Mouse (Mus musculus) kidney, embryonic 15.5 days (tissue): ENCODE results near the gene Usp28. TPM values are rescaled to one million over a fixed set of nuclear protein-coding genes. Genes with fewer than 3 reads are reported as not detected.
A peak's percentile ranks its signal among the peaks of the same experiment; 100 is the strongest.

Experiments
- ATAC-seq: fragments of 200-750 bp; cut with Nextera tagmentation; replicated peaks from 2 replicates; pipeline ENCODE4 v1.8.0; 2017; ENCODE audit warnings: moderate TSS enrichment; ENCODE audit not compliant: low FRiP score
- H3K27ac ChIP-seq: fragments of 300-500 bp; sonication (generic); 2 replicates; pipeline ENCODE4 v1.5.1; 2015; ENCODE audit warnings: mild to moderate bottlenecking, inconsistent platforms
- H3K27me3 ChIP-seq: fragments of 300-500 bp; sonication (generic); 2 replicates; pipeline ENCODE4 v1.6.1; 2015; ENCODE audit warnings: inconsistent platforms
- H3K36me3 ChIP-seq: fragments of 300-500 bp; sonication (generic); 2 replicates; pipeline ENCODE4 v1.6.1; 2015; ENCODE audit warnings: inconsistent platforms
- H3K4me1 ChIP-seq: fragments of 300-500 bp; sonication (generic); 2 replicates; pipeline ENCODE4 v1.6.1; 2015; ENCODE audit warnings: inconsistent platforms
- H3K4me2 ChIP-seq: fragments of 300-500 bp; sonication (generic); 2 replicates; pipeline ENCODE4 v1.6.1; 2015; ENCODE audit warnings: moderate library complexity, mild to moderate bottlenecking, inconsistent platforms
- H3K4me3 ChIP-seq: fragments of 300-500 bp; sonication (generic); replicated peaks from 2 replicates; pipeline ENCODE4 v1.5.1; 2015; ENCODE audit warnings: mild to moderate bottlenecking, inconsistent platforms
- H3K9ac ChIP-seq: fragments of 300-500 bp; sonication (generic); 2 replicates; pipeline ENCODE4 v1.6.1; 2015; ENCODE audit warnings: mild to moderate bottlenecking, inconsistent platforms
- H3K9me3 ChIP-seq: fragments of 300-500 bp; sonication (generic); replicated peaks from 2 replicates; pipeline ENCODE4 v1.6.1; 2016; ENCODE audit warnings: inconsistent platforms
- WGBS: fragments of 180-500 bp; shearing (Covaris S2); methylation state at CpG from one replicate; pipeline ENCODE4 v1.1.7; 2015; ENCODE audit warnings: mixed read lengths; 5-methylcytosine and 5-hydroxymethylcytosine counted together
- polyA plus RNA-seq: library from polyadenylated mRNA; unstranded; fragments of >200 nt; fragmentation: Nextera tagmentation; extraction: Ambion mirVana; gene quantifications from 2 replicates; pipeline ENCODE4 v1.2.1, GENCODE M21; 2015

The Usp28 gene
- polyA plus RNA-seq, 1 experiment from 2014 or later = 33.1 TPM

GRCm38 (mm10) chr9:49034764-49035163 lies 49.6 kb downstream of the Usp28 start:
- peaks cover 92% of the 10 kb centered on the region for H3K36me3 ChIP-seq
- WGBS = 93% methylated on average over 4 of the region's 4 CpGs

DNA sequence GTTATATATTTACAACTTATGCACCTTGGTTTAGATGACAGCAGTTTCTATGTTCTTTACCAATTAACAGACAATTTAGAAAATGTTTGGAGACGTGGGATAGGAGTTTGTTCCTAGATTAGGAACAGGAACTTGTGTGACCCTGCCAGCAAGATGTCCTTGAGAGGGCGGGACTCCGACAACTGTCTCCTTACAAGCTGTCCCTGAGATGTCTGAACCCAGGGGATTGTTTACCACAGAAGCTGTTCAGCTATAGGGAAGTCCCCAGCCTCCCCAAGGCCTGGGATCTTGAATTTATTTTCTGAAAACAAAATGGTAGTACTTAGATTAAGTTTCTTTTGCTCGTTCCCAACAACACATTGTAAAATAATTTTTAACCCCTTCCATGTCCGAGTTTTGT lies 65.7 kb downstream of the Usp28 start:
- ATAC-seq = no peak
- Histone ChIP-seq H3K36me3 (no peaks in the 10 kb centered on the region), H3K4me3 (no peak overlapping the region), H3K27me3 (no peaks in the 10 kb centered on the region), H3K27ac (no peak overlapping the region), H3K9ac (no peak overlapping the region), H3K9me3 (no peaks in the 10 kb centered on the region), H3K4me2 (no peak overlapping the region), H3K4me1 (peaks cover 5% of the 10 kb centered on the region; the same call in 1 of the 2 replicates)
- 68% methylated on average over 5 of the region's 5 CpGs for WGBS

More at GRCm38 (mm10) chr9:49034764-49035163, 49.6 kb downstream of the Usp28 start:
- H3K9me3 ChIP-seq = no peaks in the 10 kb centered on the region
- no peak overlapping the region for H3K27ac ChIP-seq
- ATAC-seq = no peak
- H3K4me1 ChIP-seq = no peaks in the 10 kb centered on the region
- H3K4me3 ChIP-seq = no peak overlapping the region
- no peaks in the 10 kb centered on the region for H3K27me3 ChIP-seq
- no peak overlapping the region for H3K9ac ChIP-seq
- no peak overlapping the region for H3K4me2 ChIP-seq

DNA sequence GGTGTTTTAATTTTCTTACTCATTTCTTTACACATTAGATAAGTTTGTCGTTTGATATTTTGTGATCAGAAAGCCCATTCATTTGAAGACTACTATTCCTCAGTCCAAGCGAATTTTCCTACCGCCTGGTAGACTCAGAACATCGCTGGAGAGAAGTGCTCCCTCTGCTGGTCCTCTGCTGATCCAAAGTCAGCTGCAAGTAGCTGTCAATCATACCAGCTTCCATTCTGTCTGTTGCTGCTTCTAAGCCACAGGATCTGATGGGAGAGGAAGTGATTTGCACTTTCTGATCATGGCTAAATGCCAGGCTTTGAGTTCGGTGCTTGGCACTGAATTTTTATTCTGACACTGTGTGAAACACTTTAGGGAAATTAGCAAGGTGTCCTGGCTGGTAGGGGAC lies 66.2 kb downstream of the Usp28 start:
- 18% methylated on average over 5 of the region's 5 CpGs for WGBS
- no peaks in the 10 kb centered on the region for H3K9me3 ChIP-seq
- H3K4me3 ChIP-seq = no peak overlapping the region
- peaks cover 9% of the 10 kb centered on the region for H3K4me1 ChIP-seq
- H3K27me3 ChIP-seq = no peaks in the 10 kb centered on the region
- H3K27ac ChIP-seq = no peak overlapping the region
- H3K9ac ChIP-seq = no peak overlapping the region
- no peaks in the 10 kb centered on the region for H3K36me3 ChIP-seq
- no peak overlapping the region for H3K4me2 ChIP-seq
- no peak for ATAC-seq

DNA sequence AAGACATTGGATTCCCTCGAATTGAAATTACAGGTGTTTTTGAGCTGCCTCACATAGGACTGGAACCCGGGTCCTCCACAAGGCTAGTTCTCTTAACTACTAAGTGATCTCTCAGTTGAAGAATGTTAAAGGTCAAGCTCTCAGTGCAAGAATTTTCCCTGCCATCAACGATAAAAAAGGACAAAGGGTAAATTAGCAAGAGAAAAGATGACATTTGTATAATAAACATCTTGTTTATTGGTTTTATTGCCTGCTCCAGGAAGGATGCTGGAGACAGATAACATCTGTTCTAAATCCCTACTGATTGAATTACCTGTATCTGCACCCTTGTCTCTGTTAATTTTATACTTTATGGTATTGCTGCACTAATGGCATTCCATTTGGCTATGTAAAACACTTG lies 68.9 kb downstream of the Usp28 start:
- ATAC-seq = no peak
- Histone ChIP-seq H3K36me3 (peaks cover 15% of the 10 kb centered on the region), H3K4me2 (no peak overlapping the region), H3K4me3 (no peak overlapping the region), H3K9me3 (no peaks in the 10 kb centered on the region), H3K27me3 (no peaks in the 10 kb centered on the region), H3K27ac (no peak overlapping the region), H3K4me1 (peaks cover 17% of the 10 kb centered on the region), H3K9ac (no peak overlapping the region)
- WGBS = 80% methylated on average over 3 of the region's 3 CpGs

GRCm38 (mm10) chr9:49055333-49056205 lies 70.4 kb downstream of the Usp28 start, which contains the start of gene Zw10:
Gene Zw10, plus strand, starts transcription at chr9:49055613.
- H3K27me3 ChIP-seq = no peaks in the 10 kb centered on the region
- peaks cover 17% of the 10 kb centered on the region for H3K4me1 ChIP-seq
- peak within 1 kb of the TSS; percentile 67 for H3K9ac ChIP-seq
- H3K4me2 ChIP-seq = peak within 1 kb of the TSS; percentile 68
- H3K4me3 ChIP-seq = peak within 1 kb of the TSS; percentile 63
- peak; percentile 98 for ATAC-seq
- no peaks in the 10 kb centered on the region for H3K9me3 ChIP-seq
- WGBS = under 1% methylated on average over 53 of the region's 53 CpGs
- H3K36me3 ChIP-seq = peaks cover 26% of the 10 kb centered on the region
- H3K27ac ChIP-seq = peak within 1 kb of the TSS; percentile 63

GRCm38 (mm10) chr9:49076847-49077246 lies 91.7 kb downstream of the Usp28 start:
- H3K27ac ChIP-seq = no peak overlapping the region
- 90% methylated on average over 3 of the region's 3 CpGs for WGBS
- ATAC-seq = no peak
- H3K9me3 ChIP-seq = no peaks in the 10 kb centered on the region
- no peak overlapping the region for H3K4me2 ChIP-seq
- no peaks in the 10 kb centered on the region for H3K27me3 ChIP-seq
- no peak overlapping the region for H3K9ac ChIP-seq
- peaks cover 89% of the 10 kb centered on the region for H3K36me3 ChIP-seq
- H3K4me1 ChIP-seq = no peaks in the 10 kb centered on the region
- H3K4me3 ChIP-seq = no peak overlapping the region

DNA sequence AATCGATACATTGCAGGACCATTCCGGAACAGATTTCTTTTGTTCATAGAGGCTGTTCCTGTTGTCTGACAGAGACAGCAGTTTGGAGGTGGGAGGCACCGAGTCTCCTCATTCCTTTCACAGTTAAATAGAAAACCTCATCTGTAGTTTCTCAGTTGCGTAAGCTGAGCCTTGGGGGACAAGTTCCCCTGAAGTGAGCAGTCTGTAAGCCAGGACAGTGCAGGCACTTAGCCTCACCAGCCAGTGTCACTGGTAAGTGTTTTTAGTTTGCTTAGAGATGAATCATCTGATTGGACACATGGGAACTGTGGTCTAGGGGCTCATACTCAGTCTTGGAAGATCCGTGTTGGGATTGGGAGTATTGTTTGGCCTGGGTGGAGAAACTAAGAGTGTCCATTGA lies 95.9 kb downstream of the Usp28 start, which contains the start of gene Tmprss5:
TSS of gene Tmprss5 (plus strand) at position 154 of the 400 bp plus-strand sequence.
- no peak within 1 kb of the TSS for H3K4me2 ChIP-seq
- no peak within 1 kb of the TSS for H3K4me3 ChIP-seq
- H3K9me3 ChIP-seq = no peaks in the 10 kb centered on the region
- no peak within 1 kb of the TSS for H3K27ac ChIP-seq
- WGBS = 55% methylated on average over 5 of the region's 5 CpGs
- H3K9ac ChIP-seq = no peak within 1 kb of the TSS
- peaks cover 48% of the 10 kb centered on the region for H3K36me3 ChIP-seq
- H3K4me1 ChIP-seq = no peaks in the 10 kb centered on the region
- no peaks in the 10 kb centered on the region for H3K27me3 ChIP-seq
- no peak for ATAC-seq

GRCm38 (mm10) chr9:49081561-49081960 lies 96.4 kb downstream of the Usp28 start:
- no peaks in the 10 kb centered on the region for H3K27me3 ChIP-seq
- WGBS = 12% methylated on average over 4 of the region's 4 CpGs
- no peak overlapping the region for H3K9ac ChIP-seq
- H3K27ac ChIP-seq = no peak overlapping the region
- ATAC-seq = no peak
- no peaks in the 10 kb centered on the region for H3K4me1 ChIP-seq
- H3K4me3 ChIP-seq = no peak overlapping the region
- no peak overlapping the region for H3K4me2 ChIP-seq
- peaks cover 45% of the 10 kb centered on the region for H3K36me3 ChIP-seq
- no peaks in the 10 kb centered on the region for H3K9me3 ChIP-seq

GRCm38 (mm10) chr9:49087317-49087716 lies 102.1 kb downstream of the Usp28 start:
- Histone ChIP-seq H3K36me3 (no peaks in the 10 kb centered on the region), H3K9ac (no peak overlapping the region), H3K4me2 (no peak overlapping the region), H3K4me1 (no peaks in the 10 kb centered on the region), H3K4me3 (no peak overlapping the region), H3K9me3 (no peaks in the 10 kb centered on the region), H3K27ac (no peak overlapping the region), H3K27me3 (no peaks in the 10 kb centered on the region)
- no peak; the same call in 1 of the 2 replicates for ATAC-seq
- WGBS = 36% methylated on average over 11 of the region's 11 CpGs

Other genes with a start within 250 kb of the Usp28 start
- 1.2 and 2.1 TPM in 2 replicates for gene Zbtb16, start 149.2 kb upstream of the Usp28 start, polyA plus RNA-seq
- gene Htr3a, start 74.3 kb upstream of the Usp28 start, polyA plus RNA-seq = 0.86 and 0.90 TPM in 2 replicates
- 0.10 and 0.32 TPM in 2 replicates for gene Htr3b, start 20.4 kb upstream of the Usp28 start, polyA plus RNA-seq
- 38.4 and 41.5 TPM in 2 replicates for gene Zw10, start 70.2 kb downstream of the Usp28 start, polyA plus RNA-seq
- 0.36 and 0.39 TPM in 2 replicates for gene Tmprss5, start 95.9 kb downstream of the Usp28 start, polyA plus RNA-seq